Mouse (Mus musculus): ENCODE measurements at regions not wholly inside any gene's neighbourhood (a gene's known extent, or its start where the extent isn't known, plus 50 kb on each side); places are given as distances from the start of the nearest gene placed in this dataset.

- DNase-seq (ENCODE audit: low spot score in 2 of 2): no peak
These were observed 455.5 kb upstream of the Fam92a start for GRCm38 (mm10) chr4:12627158-12627871.

- no peak for DNase-seq (ENCODE audit: low spot score in 2 of 2)
These were observed 449.0 kb upstream of the Fam92a start for GRCm38 (mm10) chr4:12620756-12621270.

- DNase-seq (ENCODE audit: low spot score in 2 of 2): no peak
These were observed 448.4 kb upstream of the Fam92a start for GRCm38 (mm10) chr4:12620059-12620755.

GRCm38 (mm10) chr4:12616665-12617064 is 444.9 kb upstream of the Fam92a start:
- DNase-seq (ENCODE audit: low spot score in 2 of 2): no peak

GRCm38 (mm10) chr4:12611511-12611910 is 439.7 kb upstream of the Fam92a start:
- DNase-seq (ENCODE audit: low spot score in 2 of 2): no peak

GRCm38 (mm10) chr4:12601165-12601919 is 429.5 kb upstream of the Fam92a start:
- DNase-seq (ENCODE audit: low spot score in 2 of 2): no peak

GRCm38 (mm10) chr4:12595801-12596515 is 424.1 kb upstream of the Fam92a start:
- peak; percentile 20 to 38 for DNase-seq (ENCODE audit: low spot score in 2 of 2)

GRCm38 (mm10) chr4:12592973-12593372 is 421.2 kb upstream of the Fam92a start:
- DNase-seq (ENCODE audit: low spot score in 2 of 2): no peak

- no peak for DNase-seq (ENCODE audit: low spot score in 2 of 2)
These were observed 406.3 kb upstream of the Fam92a start for GRCm38 (mm10) chr4:12578102-12578501.

GRCm38 (mm10) chr4:12571881-12572280 is 400.1 kb upstream of the Fam92a start:
- no peak for DNase-seq (ENCODE audit: low spot score in 2 of 2)

GRCm38 (mm10) chr4:12570689-12571088 is 398.9 kb upstream of the Fam92a start:
- no peak for DNase-seq (ENCODE audit: low spot score in 2 of 2)

- no peak for DNase-seq (ENCODE audit: low spot score in 2 of 2)
These were observed 395.8 kb upstream of the Fam92a start for GRCm38 (mm10) chr4:12567643-12568042.

- DNase-seq (ENCODE audit: low spot score in 2 of 2): no peak
These were observed 391.2 kb upstream of the Fam92a start for GRCm38 (mm10) chr4:12563016-12563415.

GRCm38 (mm10) chr4:12560546-12560945 is 388.7 kb upstream of the Fam92a start:
- no peak for DNase-seq (ENCODE audit: low spot score in 2 of 2)

- no peak for DNase-seq (ENCODE audit: low spot score in 2 of 2)
These were observed 388.2 kb upstream of the Fam92a start for GRCm38 (mm10) chr4:12560015-12560414.

- no peak for DNase-seq (ENCODE audit: low spot score in 2 of 2)
These were observed 385.3 kb upstream of the Fam92a start for GRCm38 (mm10) chr4:12557105-12557504.

GRCm38 (mm10) chr4:12549265-12549664 is 377.4 kb upstream of the Fam92a start:
- DNase-seq (ENCODE audit: low spot score in 2 of 2): no peak

GRCm38 (mm10) chr4:12543906-12544305 is 372.1 kb upstream of the Fam92a start:
- no peak for DNase-seq (ENCODE audit: low spot score in 2 of 2)

- DNase-seq (ENCODE audit: low spot score in 2 of 2): no peak
These were observed 369.7 kb upstream of the Fam92a start for GRCm38 (mm10) chr4:12541508-12541907.

GRCm38 (mm10) chr4:12539184-12539791 is 367.5 kb upstream of the Fam92a start:
- no peak for DNase-seq (ENCODE audit: low spot score in 2 of 2)

- peak; percentile 39 to 66 for DNase-seq (ENCODE audit: low spot score in 2 of 2)
These were observed 366.9 kb upstream of the Fam92a start for GRCm38 (mm10) chr4:12538694-12539121.
